Mouse (Mus musculus): ENCODE results near the gene Tlk2. TPM values are rescaled to one million over a fixed set of nuclear protein-coding genes. Genes with fewer than 3 reads are reported as not detected.

Gene Tlk2
- polyA plus RNA-seq, 1 experiment from 2014 or later: 30.4 TPM

GRCm38 (mm10) chr11:105292124-105293071 lies 113.8 kb downstream of the Tlk2 start, which contains the start of gene Mrc2:
Mrc2 (plus strand) TSS chr11:105292643.
- H3K4me3 ChIP-seq: peak within 1 kb of the TSS; percentile 65
- H3K4me2 ChIP-seq (replicated peaks): peak within 1 kb of the TSS; percentile 88
- no peaks in the 10 kb centered on the region for H3K9me3 ChIP-seq
- peak within 1 kb of the TSS; percentile 78 for H3K9ac ChIP-seq
- no peaks in the 10 kb centered on the region for H3K27me3 ChIP-seq
- peaks cover 15% of the 10 kb centered on the region for H3K36me3 ChIP-seq
- peak within 1 kb of the TSS; percentile 98 for H3K27ac ChIP-seq
- ATAC-seq (ENCODE audit: insufficient number of reproducible peaks, insufficient read depth, low FRiP score, low TSS enrichment): peak; percentile 72
- under 1% methylated on average over 65 of the region's 75 CpGs for WGBS
- H3K4me1 ChIP-seq: peaks cover 30% of the 10 kb centered on the region

GRCm38 (mm10) chr11:105293101-105293581 lies 114.5 kb downstream of the Tlk2 start:
- Histone ChIP-seq H3K9ac (peak overlapping the region; percentile 78), H3K4me1 (peaks cover 30% of the 10 kb centered on the region), H3K4me3 (peak overlapping the region; percentile 65), H3K27ac (peak overlapping the region; percentile 98), H3K4me2 (replicated peaks) (peak overlapping the region; percentile 88), H3K27me3 (no peaks in the 10 kb centered on the region), H3K36me3 (peaks cover 19% of the 10 kb centered on the region), H3K9me3 (no peaks in the 10 kb centered on the region)
- ATAC-seq (ENCODE audit: insufficient number of reproducible peaks, insufficient read depth, low FRiP score, low TSS enrichment): peak; percentile 53; the same call in 1 of the 2 replicates
- 2% methylated on average over 25 of the region's 26 CpGs for WGBS

GRCm38 (mm10) chr11:105293901-105294494 lies 115.4 kb downstream of the Tlk2 start:
- H3K4me2 ChIP-seq (replicated peaks): peak overlapping the region; percentile 88
- H3K27me3 ChIP-seq: no peaks in the 10 kb centered on the region
- H3K36me3 ChIP-seq: peaks cover 22% of the 10 kb centered on the region
- H3K4me3 ChIP-seq: peak overlapping the region; percentile 65
- peak overlapping the region; percentile 78 for H3K9ac ChIP-seq
- WGBS: 2% methylated on average over 9 of the region's 9 CpGs
- ATAC-seq (ENCODE audit: insufficient number of reproducible peaks, insufficient read depth, low FRiP score, low TSS enrichment): no peak
- peak overlapping the region; percentile 98 for H3K27ac ChIP-seq
- H3K4me1 ChIP-seq: peaks cover 30% of the 10 kb centered on the region
- no peaks in the 10 kb centered on the region for H3K9me3 ChIP-seq

GRCm38 (mm10) chr11:105296084-105296483 lies 117.5 kb downstream of the Tlk2 start:
- Histone ChIP-seq H3K36me3 (peaks cover 34% of the 10 kb centered on the region), H3K27me3 (no peaks in the 10 kb centered on the region), H3K4me3 (no peak overlapping the region), H3K4me1 (peaks cover 23% of the 10 kb centered on the region), H3K27ac (no peak overlapping the region), H3K9me3 (no peaks in the 10 kb centered on the region), H3K9ac (no peak overlapping the region), H3K4me2 (replicated peaks) (no peak overlapping the region)
- ATAC-seq (ENCODE audit: insufficient number of reproducible peaks, insufficient read depth, low FRiP score, low TSS enrichment): no peak
- 95% methylated on average over 10 of the region's 10 CpGs for WGBS

GRCm38 (mm10) chr11:105310197-105310596 lies 131.6 kb downstream of the Tlk2 start:
- H3K4me2 ChIP-seq (replicated peaks): no peak overlapping the region
- 88% methylated on average over 7 of the region's 7 CpGs for WGBS
- no peak overlapping the region for H3K4me3 ChIP-seq
- H3K27ac ChIP-seq: no peak overlapping the region
- peaks cover 15% of the 10 kb centered on the region for H3K36me3 ChIP-seq
- no peaks in the 10 kb centered on the region for H3K27me3 ChIP-seq
- no peaks in the 10 kb centered on the region for H3K9me3 ChIP-seq
- ATAC-seq (ENCODE audit: insufficient number of reproducible peaks, insufficient read depth, low FRiP score, low TSS enrichment): no peak
- H3K4me1 ChIP-seq: peaks cover 47% of the 10 kb centered on the region
- H3K9ac ChIP-seq: no peak overlapping the region

- H3K27me3 ChIP-seq: no peaks in the 10 kb centered on the region
- H3K27ac ChIP-seq: peak overlapping the region; percentile 81
- H3K9me3 ChIP-seq: no peaks in the 10 kb centered on the region
- H3K4me3 ChIP-seq: no peak overlapping the region
- H3K4me2 ChIP-seq (replicated peaks): 0 out of 2 replicates have a peak overlapping the region, but pooled peaks have one; percentile 12
- no peak overlapping the region for H3K9ac ChIP-seq
- ATAC-seq (ENCODE audit: insufficient number of reproducible peaks, insufficient read depth, low FRiP score, low TSS enrichment): no peak
- H3K36me3 ChIP-seq: peaks cover 11% of the 10 kb centered on the region
- peaks cover 52% of the 10 kb centered on the region for H3K4me1 ChIP-seq
- WGBS: 38% methylated on average over 24 of the region's 24 CpGs
Observed at GRCm38 (mm10) chr11:105311291-105311975, 132.8 kb downstream of the Tlk2 start.

- Histone ChIP-seq H3K4me1 (peaks cover 52% of the 10 kb centered on the region), H3K27me3 (no peaks in the 10 kb centered on the region), H3K4me3 (no peak overlapping the region), H3K27ac (peak overlapping the region; percentile 81), H3K9me3 (no peaks in the 10 kb centered on the region), H3K36me3 (peaks cover 9% of the 10 kb centered on the region; the same call in 1 of the 2 replicates), H3K4me2 (replicated peaks) (no peak overlapping the region), H3K9ac (no peak overlapping the region)
- 0 out of 2 replicates have a peak, but pooled peaks have one; percentile 9 for ATAC-seq (ENCODE audit: insufficient number of reproducible peaks, insufficient read depth, low FRiP score, low TSS enrichment)
- 24% methylated on average over 12 of the region's 12 CpGs for WGBS
Observed at GRCm38 (mm10) chr11:105312311-105312942, 133.8 kb downstream of the Tlk2 start.

GRCm38 (mm10) chr11:105312972-105313632 lies 134.5 kb downstream of the Tlk2 start:
- Histone ChIP-seq H3K36me3 (peaks cover 9% of the 10 kb centered on the region; the same call in 1 of the 2 replicates), H3K9ac (0 out of 2 replicates have a peak overlapping the region, but pooled peaks have one; percentile 6), H3K4me1 (peaks cover 52% of the 10 kb centered on the region), H3K27me3 (no peaks in the 10 kb centered on the region), H3K27ac (peak overlapping the region; percentile 81), H3K4me2 (replicated peaks) (0 out of 2 replicates have a peak overlapping the region, but pooled peaks have one; percentile 24), H3K4me3 (no peak overlapping the region), H3K9me3 (no peaks in the 10 kb centered on the region)
- peak; percentile 42; the same call in 1 of the 2 replicates for ATAC-seq (ENCODE audit: insufficient number of reproducible peaks, insufficient read depth, low FRiP score, low TSS enrichment)
- 17% methylated on average over 10 of the region's 10 CpGs for WGBS

- H3K36me3 ChIP-seq: peaks cover 9% of the 10 kb centered on the region; the same call in 1 of the 2 replicates
- H3K4me1 ChIP-seq: peaks cover 52% of the 10 kb centered on the region
- no peak for ATAC-seq (ENCODE audit: insufficient number of reproducible peaks, insufficient read depth, low FRiP score, low TSS enrichment)
- H3K27ac ChIP-seq: peak overlapping the region; percentile 81
- H3K4me3 ChIP-seq: no peak overlapping the region
- WGBS: 16% methylated on average over 8 of the region's 8 CpGs
- H3K4me2 ChIP-seq (replicated peaks): 0 out of 2 replicates have a peak overlapping the region, but pooled peaks have one; percentile 24
- H3K9me3 ChIP-seq: no peaks in the 10 kb centered on the region
- H3K9ac ChIP-seq: 0 out of 2 replicates have a peak overlapping the region, but pooled peaks have one; percentile 6
- H3K27me3 ChIP-seq: no peaks in the 10 kb centered on the region
Observed at GRCm38 (mm10) chr11:105313633-105314014, 135.0 kb downstream of the Tlk2 start.

GRCm38 (mm10) chr11:105315296-105315695 lies 136.7 kb downstream of the Tlk2 start:
- WGBS: 78% methylated on average over 8 of the region's 8 CpGs
- Histone ChIP-seq H3K9ac (no peak overlapping the region), H3K9me3 (no peaks in the 10 kb centered on the region), H3K27me3 (no peaks in the 10 kb centered on the region), H3K4me1 (peaks cover 49% of the 10 kb centered on the region), H3K4me3 (no peak overlapping the region), H3K4me2 (replicated peaks) (no peak overlapping the region), H3K27ac (no peak overlapping the region), H3K36me3 (peaks cover 16% of the 10 kb centered on the region)
- ATAC-seq (ENCODE audit: insufficient number of reproducible peaks, insufficient read depth, low FRiP score, low TSS enrichment): no peak
